Mouse (Mus musculus) megakaryocyte progenitor cell, adult 5-6 weeks (primary cell): ENCODE measurements around the gene Rfesd. TPM values are rescaled to one million over a fixed set of nuclear protein-coding genes. Genes with fewer than 3 reads are reported as not detected.

Experiments
- ATAC-seq: replicated peaks from 2 replicates; pipeline ENCODE4 v1.8.0; 2016; ENCODE audit warnings: mild to moderate bottlenecking, moderate TSS enrichment, inconsistent platforms; ENCODE audit not compliant: poor library complexity
- total RNA-seq, 2 experiments: library from RNA; stranded (forward) in 1 of 2; stranded (reverse) in 1 of 2; fragments of 157-497, 149-512 nt in 1 of 2; fragments of 200-1000 nt in 1 of 2; gene quantifications; 2 replicates each; pipeline versions ENCODE4 v1.2.3 to v1.2.4; 2015 to 2017

Gene Rfesd
- 14.9 and 27.3 TPM in 2 replicates for total RNA-seq (2015)
- 11.3 and 14.8 TPM in 2 replicates for total RNA-seq (2017)

- peak; percentile 89 for ATAC-seq
Observed at GRCm38 (mm10) chr13:76017974-76018843, at the start of gene Rfesd. Gene Rfesd (minus strand): TSS chr13:76018719.

- ATAC-seq, result no peak
Observed at GRCm38 (mm10) chr13:76064363-76064945, 45.9 kb upstream of the Rfesd start.

- peak; percentile 54 for ATAC-seq
Observed at GRCm38 (mm10) chr13:76063548-76063947, 45.0 kb upstream of the Rfesd start.

GRCm38 (mm10) chr13:76062569-76062968 lies 44.0 kb upstream of the Rfesd start:
- peak; percentile 63; the same call in 1 of the 2 replicates for ATAC-seq

GRCm38 (mm10) chr13:76062126-76062525 lies 43.6 kb upstream of the Rfesd start:
- ATAC-seq, result no peak

- no peak for ATAC-seq
Observed at GRCm38 (mm10) chr13:76059591-76059990, 41.1 kb upstream of the Rfesd start.

GRCm38 (mm10) chr13:76057267-76058069 lies 38.9 kb upstream of the Rfesd start:
- ATAC-seq, result peak; percentile 26

GRCm38 (mm10) chr13:76056896-76057266 lies 38.4 kb upstream of the Rfesd start, which contains the start of gene Gpr150:
Gene Gpr150 (minus strand): TSS chr13:76056996.
- no peak for ATAC-seq

- ATAC-seq, result peak; percentile 82
Observed at GRCm38 (mm10) chr13:76056261-76056724, 37.8 kb upstream of the Rfesd start.

GRCm38 (mm10) chr13:76055391-76056232 lies 37.1 kb upstream of the Rfesd start:
- peak; percentile 58 for ATAC-seq

GRCm38 (mm10) chr13:76044971-76045370 lies 26.5 kb upstream of the Rfesd start:
- ATAC-seq, result peak; percentile 48; the same call in 1 of the 2 replicates

GRCm38 (mm10) chr13:76042455-76042854 lies 23.9 kb upstream of the Rfesd start:
- ATAC-seq, result no peak

- ATAC-seq, result no peak
Observed at GRCm38 (mm10) chr13:76024588-76024987, 6.1 kb upstream of the Rfesd start.

GRCm38 (mm10) chr13:76021782-76022181 lies 3.3 kb upstream of the Rfesd start:
- no peak for ATAC-seq

GRCm38 (mm10) chr13:76018844-76019400 lies 403 bp upstream of the Rfesd start:
- ATAC-seq, result 0 out of 2 replicates have a peak, but pooled peaks have one; percentile 0

- peak; percentile 57 for ATAC-seq
Observed at GRCm38 (mm10) chr13:76017465-76017864, 1.1 kb downstream of the Rfesd start.

- no peak for ATAC-seq
Observed at GRCm38 (mm10) chr13:76014511-76014910, 4.0 kb downstream of the Rfesd start.

GRCm38 (mm10) chr13:76003272-76003671 lies 15.2 kb downstream of the Rfesd start:
- peak; percentile 96 for ATAC-seq

GRCm38 (mm10) chr13:75992169-75993028 lies 26.1 kb downstream of the Rfesd start:
- peak; percentile 75 for ATAC-seq
